Mouse (Mus musculus) kidney, adult 9 months (tissue): ENCODE measurements at regions not wholly inside any gene's neighbourhood (a gene's known extent, or its start where the extent isn't known, plus 50 kb on each side); places are given as distances from the start of the nearest gene placed in this dataset.

Experiments
- DNase-seq: peaks from one replicate; pipeline ENCODE4 v3.0.0; 2022

DNA sequence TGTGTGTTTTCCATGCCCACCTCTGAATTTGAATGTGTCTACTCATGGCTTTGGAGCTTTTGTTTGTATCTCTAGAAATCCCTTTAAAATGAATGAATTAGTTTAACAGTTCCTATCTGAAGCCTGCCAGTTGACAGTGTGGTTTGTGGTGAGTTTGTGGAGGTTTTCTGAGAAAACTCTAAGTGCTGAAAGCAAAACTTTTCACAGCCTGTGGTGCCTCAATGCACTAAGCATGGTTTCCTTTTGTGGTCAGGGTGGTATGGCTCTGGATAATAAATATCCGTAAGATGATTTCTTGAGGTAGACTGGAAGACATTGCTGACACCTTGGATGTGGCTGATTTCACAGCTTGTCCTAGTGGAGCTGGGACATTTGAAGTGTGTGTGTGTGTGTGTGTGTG lies 276.5 kb upstream of the Nr2f2 start:
- no peak for DNase-seq

DNA sequence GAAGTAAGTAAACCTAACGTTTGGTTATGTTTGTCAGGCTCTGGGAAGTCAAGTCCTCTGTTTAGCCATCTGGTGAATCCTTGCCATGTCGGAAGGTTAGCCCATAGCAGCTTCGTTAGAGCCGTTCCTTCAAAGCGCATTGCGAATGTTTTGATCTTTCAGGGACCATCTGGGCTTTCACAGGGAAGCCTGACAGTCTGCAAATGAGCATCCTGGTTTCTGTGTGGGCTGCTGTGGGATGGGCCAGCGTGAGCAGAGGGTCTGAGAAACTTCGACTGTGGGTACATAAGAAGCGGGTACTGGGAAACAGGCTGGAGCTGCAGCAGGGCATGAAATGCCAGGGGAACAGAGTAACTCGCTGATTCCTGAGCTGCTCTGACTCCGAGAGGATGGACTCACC lies 274.7 kb upstream of the Nr2f2 start:
- no peak for DNase-seq

DNA sequence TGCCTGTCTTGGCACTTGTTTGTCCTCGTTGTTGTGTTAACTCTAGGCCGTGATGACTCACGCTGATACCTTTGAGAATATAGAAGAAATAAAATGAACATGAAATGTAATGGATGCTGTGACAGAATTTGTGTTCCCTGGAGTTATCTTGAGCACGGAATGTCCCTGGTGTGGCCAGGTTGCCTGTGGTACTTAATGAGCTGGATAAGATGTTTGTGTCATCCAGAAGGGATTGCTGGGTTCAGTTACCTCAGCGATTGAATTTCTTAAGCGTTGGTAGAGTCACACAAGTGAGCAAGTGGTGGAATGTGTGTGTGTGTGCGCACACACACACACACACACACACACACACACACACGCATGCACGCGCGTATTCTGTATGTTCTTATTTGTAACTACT lies 274.0 kb upstream of the Nr2f2 start:
- DNase-seq: no peak

DNA sequence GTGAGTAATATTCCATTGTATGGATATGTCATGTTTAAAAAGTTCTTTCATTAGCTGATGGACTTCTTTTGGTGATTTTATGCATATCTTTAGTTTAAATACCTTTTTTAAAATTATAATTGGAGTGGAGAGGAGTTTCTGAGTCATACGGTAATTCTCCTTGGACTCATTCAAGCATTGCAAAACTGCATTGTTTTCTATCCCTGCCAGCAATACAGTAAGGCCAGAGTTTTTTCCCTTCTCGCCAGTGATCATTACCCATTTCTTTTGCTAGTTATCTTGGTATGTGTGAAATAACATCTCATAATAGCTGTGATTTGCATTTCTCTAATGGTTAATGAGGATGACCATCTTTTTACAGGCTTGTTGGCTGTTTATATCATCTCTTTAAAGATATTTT lies 271.6 kb upstream of the Nr2f2 start:
- DNase-seq: no peak

GRCm38 (mm10) chr7:70634016-70634415 lies 267.5 kb upstream of the Nr2f2 start:
- DNase-seq: peak; percentile 18

DNA sequence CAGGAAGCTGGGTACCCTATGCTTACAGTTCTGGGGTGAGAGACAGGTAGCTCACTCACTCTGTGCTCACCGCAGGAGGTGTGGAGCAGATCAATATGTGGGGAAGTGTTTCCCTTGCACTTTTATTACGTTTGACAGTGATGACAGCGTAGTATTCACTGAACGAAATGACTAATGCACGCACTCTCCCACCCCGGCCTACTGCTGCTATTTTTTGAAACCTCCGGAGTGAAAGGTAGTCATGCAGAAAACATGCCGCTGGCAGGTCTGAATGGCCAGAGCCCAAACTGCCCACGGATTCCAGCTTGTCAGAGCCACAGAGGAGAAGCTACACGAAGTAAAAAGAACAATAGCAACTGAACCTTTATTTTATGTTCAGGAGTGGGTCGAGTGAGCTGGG lies 267.0 kb upstream of the Nr2f2 start:
- DNase-seq: peak; percentile 62

DNA sequence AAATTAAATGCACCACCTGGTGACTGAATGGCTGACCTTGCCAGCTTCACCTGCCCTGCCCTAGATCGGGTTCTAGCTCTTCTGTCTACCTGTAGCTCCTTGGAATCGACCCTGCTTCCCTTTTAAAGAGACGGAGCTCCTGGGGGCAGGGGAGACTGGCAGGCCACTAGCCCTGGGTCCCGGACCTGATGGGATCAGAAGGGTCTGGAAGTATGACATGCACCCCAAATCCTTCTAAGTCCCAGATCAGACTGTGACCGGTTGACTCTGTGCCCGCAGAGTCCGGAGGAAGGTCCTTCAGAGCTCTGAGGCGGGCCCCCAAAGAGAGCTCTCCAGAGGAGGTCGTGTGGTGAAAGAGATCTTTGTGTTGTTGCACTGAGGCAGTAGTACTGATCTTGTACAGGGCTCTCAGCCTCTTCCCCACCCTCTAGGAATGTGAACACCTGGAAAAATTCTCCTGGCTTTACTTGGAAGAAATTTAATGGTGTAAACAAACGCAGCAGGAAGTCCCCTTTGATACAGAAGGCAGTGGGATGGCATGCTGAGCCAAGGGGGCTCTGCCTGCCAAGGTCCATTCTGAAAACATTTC lies 259.2 kb upstream of the Nr2f2 start:
- DNase-seq: no peak

DNA sequence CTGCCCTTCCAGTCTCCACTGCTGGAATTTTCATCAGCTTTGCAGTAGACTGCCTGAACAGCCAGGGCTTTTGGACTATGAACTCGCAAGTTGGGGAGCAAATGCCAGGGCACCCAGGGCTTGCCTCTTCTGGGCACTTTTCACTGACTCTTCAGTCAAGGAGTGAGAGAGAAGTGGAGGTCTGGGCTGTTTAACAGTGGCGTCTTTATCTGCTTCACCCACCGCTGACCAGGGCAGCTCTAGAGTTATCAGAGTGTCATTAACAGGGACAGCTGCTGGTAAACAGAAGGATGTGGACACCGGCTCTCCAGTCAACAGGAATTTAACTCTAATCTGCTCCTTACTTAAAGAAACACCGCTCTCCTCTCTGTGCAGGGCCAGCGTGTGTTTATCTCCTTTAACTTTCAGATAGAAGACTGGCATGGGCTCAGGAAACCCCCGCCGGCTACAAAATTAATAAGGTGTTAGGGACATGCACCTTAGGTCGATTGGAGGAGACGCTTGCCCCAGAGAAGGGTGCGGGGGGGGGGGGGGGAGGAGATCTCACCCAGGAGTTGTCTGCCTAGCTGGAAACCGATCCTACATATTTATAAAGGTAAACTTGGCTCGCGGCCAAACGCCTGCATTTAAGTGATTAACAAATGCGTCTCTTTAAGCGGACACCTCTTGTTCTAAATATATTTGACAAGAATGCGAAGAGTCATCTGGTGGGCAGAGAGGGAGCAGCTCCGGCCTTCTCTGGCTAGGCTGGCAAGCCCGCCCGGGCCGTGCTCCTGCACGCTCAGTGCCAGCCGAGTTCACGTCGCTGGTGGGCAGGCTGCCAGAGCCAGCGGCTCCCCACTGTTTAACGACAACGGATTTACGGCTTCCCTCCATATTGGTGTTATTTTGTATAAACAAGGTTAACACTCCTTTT lies 258.4 kb upstream of the Nr2f2 start:
- DNase-seq: peak; percentile 87

- peak; percentile 93 for DNase-seq
Measured at GRCm38 (mm10) chr7:70624031-70624726, 257.6 kb upstream of the Nr2f2 start.

GRCm38 (mm10) chr7:70619400-70619799 lies 252.9 kb upstream of the Nr2f2 start:
- no peak for DNase-seq

DNA sequence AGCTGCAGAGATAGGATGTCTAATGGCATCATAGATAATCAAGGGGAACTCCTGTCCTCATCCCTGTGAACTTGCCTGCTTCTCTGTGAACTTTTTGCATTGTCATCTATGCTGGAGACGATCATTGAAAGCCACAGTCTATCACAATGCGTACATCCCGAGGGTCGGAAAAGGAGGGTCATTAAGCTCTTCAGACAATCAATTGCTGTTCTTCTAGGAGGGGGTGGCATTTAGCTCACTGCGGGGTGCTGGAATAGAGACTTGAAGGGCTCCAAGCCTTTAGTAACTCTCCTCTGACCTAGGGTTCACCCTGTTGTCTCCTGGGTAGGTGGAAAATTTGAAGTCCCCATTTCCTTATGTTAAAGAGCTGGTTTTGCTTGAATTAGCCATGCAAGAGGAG lies 251.7 kb upstream of the Nr2f2 start:
- no peak for DNase-seq

GRCm38 (mm10) chr7:70606511-70606910 lies 240.0 kb upstream of the Nr2f2 start:
- peak; percentile 25 for DNase-seq

DNA sequence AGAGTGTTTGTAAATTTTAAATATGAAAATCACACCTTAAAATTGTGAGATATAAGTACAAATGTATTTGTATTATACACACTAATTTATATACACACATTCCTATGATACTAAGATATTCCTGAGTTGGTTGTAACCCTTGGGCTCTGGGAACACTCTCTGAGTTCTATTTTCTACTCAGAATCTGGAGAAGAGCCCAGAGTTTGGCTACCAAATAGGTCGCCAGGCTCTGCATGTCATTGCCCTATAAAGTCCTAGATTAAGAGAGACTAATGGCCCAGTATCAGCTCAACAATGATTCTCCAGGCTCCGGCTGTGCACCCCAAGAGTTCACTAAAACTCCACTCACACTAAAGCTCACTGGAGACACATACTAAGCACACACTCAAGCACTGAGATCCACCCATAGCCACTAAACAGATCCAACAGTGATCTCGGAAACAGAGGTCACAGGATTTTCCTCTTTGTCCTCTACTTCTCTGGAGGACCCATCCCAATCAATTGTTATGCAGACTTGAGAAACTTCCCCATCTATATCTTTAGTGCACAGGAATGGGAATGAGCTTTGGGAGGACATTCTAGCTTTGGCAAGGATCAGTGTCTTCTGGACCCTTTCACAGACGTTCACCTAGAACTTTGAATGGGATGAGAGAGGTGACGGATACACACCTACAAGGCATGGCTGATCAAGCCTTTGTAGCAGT lies 238.1 kb upstream of the Nr2f2 start:
- no peak for DNase-seq

DNA sequence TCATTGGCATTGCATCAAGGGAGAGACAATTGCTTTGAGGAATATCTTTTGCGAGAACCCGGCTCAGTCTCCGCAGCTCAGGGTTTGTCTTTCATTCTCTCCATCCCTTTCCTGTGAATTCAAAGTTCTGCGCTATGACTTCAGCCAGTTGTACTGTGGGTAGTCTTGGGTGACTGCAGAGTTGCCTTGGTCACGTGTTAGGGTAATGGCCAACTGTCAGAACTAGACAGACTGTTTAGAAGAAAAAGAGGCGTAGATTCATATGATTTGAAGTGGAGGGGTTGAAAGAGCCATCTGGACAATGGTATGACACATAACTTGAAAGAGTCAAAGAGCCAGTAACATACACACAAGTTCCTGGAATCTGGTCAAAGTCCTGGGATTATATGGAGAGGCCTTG lies 226.5 kb upstream of the Nr2f2 start:
- no peak for DNase-seq

GRCm38 (mm10) chr7:70591361-70592256 lies 225.1 kb upstream of the Nr2f2 start:
- DNase-seq: no peak

DNA sequence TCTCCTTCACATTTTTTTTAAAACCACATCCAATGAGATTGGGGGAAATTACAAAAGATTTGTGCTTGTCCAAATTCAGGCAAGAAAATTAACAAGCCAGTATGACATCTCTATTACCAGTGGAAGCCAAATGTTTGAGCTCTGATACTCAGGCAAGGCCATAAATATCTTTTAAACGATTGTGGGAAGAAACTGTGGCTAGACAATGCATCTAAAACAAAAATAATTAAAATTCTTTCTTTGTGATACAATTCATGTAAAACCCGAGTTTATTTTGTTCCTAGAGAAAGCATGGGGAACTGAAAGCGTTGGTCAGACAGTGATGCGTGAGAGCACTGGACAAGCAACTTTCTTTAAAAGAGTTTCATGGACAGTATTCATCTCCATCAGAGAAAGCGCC lies 223.2 kb upstream of the Nr2f2 start:
- DNase-seq: no peak

DNA sequence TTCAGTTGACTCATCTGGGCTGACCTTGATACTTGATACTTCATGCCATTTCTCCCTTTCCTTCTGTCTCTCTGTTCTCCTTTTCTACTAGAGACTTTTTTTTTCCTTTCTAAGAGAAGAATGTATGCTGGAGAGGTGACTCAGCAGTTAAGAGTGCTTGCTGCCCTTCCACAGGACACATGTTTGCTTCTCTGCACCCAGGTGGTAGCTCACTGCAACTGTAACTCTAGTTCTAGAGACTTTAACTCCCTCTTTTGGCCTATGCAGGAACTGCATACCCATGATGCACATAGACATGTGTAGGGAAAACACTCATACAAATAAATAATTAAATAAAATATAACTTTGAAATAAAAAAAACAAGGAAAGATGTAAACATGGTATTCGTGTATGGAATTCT lies 221.5 kb upstream of the Nr2f2 start:
- DNase-seq: no peak

- no peak for DNase-seq
Measured at GRCm38 (mm10) chr7:70584480-70584879, 217.9 kb upstream of the Nr2f2 start.

DNA sequence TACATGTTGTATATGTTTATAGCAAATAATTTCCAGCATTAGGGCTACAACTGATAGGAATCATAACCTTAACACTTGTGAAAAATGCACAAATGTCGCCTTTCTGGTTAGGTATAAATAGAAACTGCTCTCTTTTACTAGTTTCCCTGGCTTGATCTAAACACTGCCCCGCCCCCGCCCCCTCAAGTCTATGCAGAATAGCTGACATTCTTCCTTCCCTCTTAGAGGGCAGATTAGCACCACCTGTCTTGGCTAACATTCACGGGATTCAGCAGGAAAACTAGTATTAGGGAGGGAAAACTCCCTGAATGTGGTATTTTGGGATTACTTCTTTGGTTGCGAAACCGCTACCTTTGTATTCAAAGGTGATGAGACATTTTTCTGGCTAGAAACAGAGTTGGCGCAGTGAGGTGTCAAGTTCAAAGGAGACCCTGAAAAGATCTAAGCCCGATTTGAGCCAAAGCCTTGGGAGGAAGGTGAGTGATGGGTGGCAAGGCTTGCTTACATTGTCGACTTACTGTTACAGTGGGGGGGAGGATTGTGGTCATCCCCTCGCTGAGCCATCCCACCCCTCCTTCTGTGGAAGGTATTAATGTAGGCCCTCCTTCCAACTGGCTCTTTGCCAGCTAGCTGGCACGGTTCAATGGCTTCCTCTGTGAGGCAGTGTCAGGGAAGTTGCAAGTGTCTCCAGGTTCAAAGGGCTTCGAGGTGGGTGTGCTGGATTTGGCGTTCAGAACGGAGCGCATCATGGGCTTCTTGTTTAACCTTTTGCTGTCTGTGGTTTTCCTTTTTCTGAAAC lies 209.8 kb upstream of the Nr2f2 start:
- peak; percentile 85 for DNase-seq

GRCm38 (mm10) chr7:70575614-70576013 lies 209.1 kb upstream of the Nr2f2 start:
- DNase-seq: no peak

GRCm38 (mm10) chr7:70574194-70574593 lies 207.7 kb upstream of the Nr2f2 start:
- DNase-seq: no peak
